Mouse (Mus musculus) midbrain, postnatal 0 days (tissue): ENCODE results near the gene Gng7. TPM values are rescaled to one million over a fixed set of nuclear protein-coding genes. Genes with fewer than 3 reads are reported as not detected.

ENCODE experiments used
- ATAC-seq: fragments of 200-750 bp; cut with Nextera tagmentation; 2 replicates; pipeline ENCODE4 v1.8.0; 2017; ENCODE audit warnings: moderate number of reproducible peaks, mild to moderate bottlenecking, moderate TSS enrichment, moderate library complexity; ENCODE audit not compliant: low FRiP score
- DNase-seq: peaks from one replicate; pipeline ENCODE4 v3.0.0-alpha.2; 2015; ENCODE audit warnings: low spot score
- H3K27ac ChIP-seq: fragments of 300-500 bp; sonication (generic); 2 replicates; pipeline ENCODE4 v1.5.1; 2014; ENCODE audit warnings: low read depth, mild to moderate bottlenecking, low read length, mixed read lengths
- H3K27me3 ChIP-seq: fragments of 300-500 bp; sonication (generic); 2 replicates; pipeline ENCODE4 v1.6.1; 2014; ENCODE audit warnings: low read length, control low read depth, mixed read lengths; ENCODE audit not compliant: insufficient read depth
- H3K36me3 ChIP-seq: fragments of 300-500 bp; sonication (generic); 2 replicates; pipeline ENCODE4 v1.6.1; 2014; ENCODE audit warnings: low read length, control low read depth, mixed read lengths; ENCODE audit not compliant: insufficient read depth
- H3K4me1 ChIP-seq: fragments of 300-500 bp; sonication (generic); 2 replicates; pipeline ENCODE4 v1.6.1; 2014; ENCODE audit warnings: mild to moderate bottlenecking, control low read depth, antibody characterized with exemption, low read length, mixed read lengths; ENCODE audit not compliant: insufficient read depth
- H3K4me2 ChIP-seq: fragments of 300-500 bp; sonication (generic); 2 replicates; pipeline ENCODE4 v1.6.1; 2014; ENCODE audit warnings: low read depth, mild to moderate bottlenecking, low read length, mixed read lengths; ENCODE audit not compliant: poor library complexity, severe bottlenecking
- H3K4me3 ChIP-seq: fragments of 300-500 bp; sonication (generic); 2 replicates; pipeline ENCODE4 v1.5.1; 2014; ENCODE audit warnings: low read depth, mild to moderate bottlenecking, low read length, moderate library complexity
- H3K9ac ChIP-seq: fragments of 300-500 bp; sonication (generic); replicated peaks from 2 replicates; pipeline ENCODE4 v1.6.1; 2014; ENCODE audit warnings: mild to moderate bottlenecking, low read length, moderate library complexity, mixed read lengths; ENCODE audit not compliant: poor library complexity, severe bottlenecking
- H3K9me3 ChIP-seq: fragments of 300-500 bp; sonication (generic); 2 replicates; pipeline ENCODE4 v1.6.1; 2016; ENCODE audit warnings: low read length, control low read depth
- CTCF ChIP-seq: IDR thresholded peaks from 2 replicates; pipeline ENCODE4 v1.5.1; 2016; ENCODE audit warnings: antibody characterized with exemption, mild to moderate bottlenecking
- whole genome bisulfite sequencing: fragments of 180-500 bp; shearing (Covaris S2); extraction: QIAGEN DNeasy Blood & Tissue Kit; methylation state at CpG from one replicate; pipeline ENCODE4 v1.1.7; 2014; 5-methylcytosine and 5-hydroxymethylcytosine counted together
- polyA plus RNA-seq: library from polyadenylated mRNA; unstranded; fragments of >200 nt; fragmentation: Nextera tagmentation; extraction: Ambion mirVana; gene quantifications from 2 replicates; pipeline ENCODE4 v1.2.1, GENCODE M21; 2015
- total RNA-seq: library from RNA; depleted of rRNA; stranded (reverse); fragments of >200 nt; gene quantifications from 2 replicates; pipeline ENCODE4 v1.2.3, GENCODE M21; 2014

The Gng7 gene
- total and polyA plus RNA-seq, 2 experiments from 2014 or later, result 29.5 to 40.7 TPM

GRCm38 (mm10) chr10:80957791-80958190 is 57.0 kb downstream of the Gng7 start:
- ATAC-seq (no peak), DNase-seq (no peak)
- H3K4me1 ChIP-seq, result no peaks in the 10 kb centered on the region
- no peak overlapping the region for H3K9ac ChIP-seq
- no peak overlapping the region for H3K27ac ChIP-seq
- no peak overlapping the region for H3K4me3 ChIP-seq
- H3K36me3 ChIP-seq, result no peaks in the 10 kb centered on the region
- no peaks in the 10 kb centered on the region for H3K9me3 ChIP-seq
- WGBS, result 71% methylated on average over 4 of the region's 4 CpGs
- H3K4me2 ChIP-seq, result no peak overlapping the region
- H3K27me3 ChIP-seq, result no peaks in the 10 kb centered on the region
- TF ChIP-seq CTCF, result no peak

GRCm38 (mm10) chr10:80956901-80957300 is 57.8 kb downstream of the Gng7 start:
- Histone ChIP-seq H3K4me3 (no peak overlapping the region), H3K4me1 (no peaks in the 10 kb centered on the region), H3K36me3 (no peaks in the 10 kb centered on the region), H3K4me2 (no peak overlapping the region), H3K27me3 (no peaks in the 10 kb centered on the region), H3K27ac (no peak overlapping the region), H3K9me3 (no peaks in the 10 kb centered on the region), H3K9ac (no peak overlapping the region)
- TF ChIP-seq CTCF, result no peak
- DNase-seq, result no peak
- WGBS, result 86% methylated on average over 6 of the region's 6 CpGs
- no peak for ATAC-seq

DNA sequence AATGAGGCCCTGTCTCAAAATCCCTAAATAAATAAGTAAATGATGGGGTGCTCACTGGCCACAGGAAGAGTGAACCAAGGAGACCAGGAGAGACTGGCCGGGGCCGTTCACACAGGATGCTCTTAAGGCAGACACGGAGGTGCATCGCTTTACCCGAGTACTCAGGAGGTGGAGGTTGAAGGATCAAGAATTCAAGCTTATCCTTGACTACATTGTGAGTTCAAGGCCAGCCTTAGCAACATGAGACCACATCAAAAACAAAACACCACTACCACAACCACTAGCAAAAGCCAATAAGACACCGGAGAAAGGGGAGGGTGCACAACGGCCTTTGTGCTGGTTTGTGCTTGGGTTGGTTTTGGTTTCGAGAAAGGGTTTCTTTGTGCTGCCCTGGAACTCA is 58.4 kb downstream of the Gng7 start:
- WGBS, result 96% methylated on average over 8 of the region's 8 CpGs
- Histone ChIP-seq H3K27ac (no peak overlapping the region), H3K4me3 (no peak overlapping the region), H3K9ac (no peak overlapping the region), H3K27me3 (no peaks in the 10 kb centered on the region), H3K4me1 (no peaks in the 10 kb centered on the region), H3K36me3 (no peaks in the 10 kb centered on the region), H3K9me3 (no peaks in the 10 kb centered on the region), H3K4me2 (no peak overlapping the region)
- TF ChIP-seq CTCF, result no peak
- ATAC-seq (no peak), DNase-seq (no peak)

GRCm38 (mm10) chr10:80955536-80955935 is 59.2 kb downstream of the Gng7 start:
- Histone ChIP-seq H3K9ac (no peak overlapping the region), H3K4me3 (no peak overlapping the region), H3K27ac (no peak overlapping the region), H3K36me3 (no peaks in the 10 kb centered on the region), H3K4me2 (no peak overlapping the region), H3K27me3 (no peaks in the 10 kb centered on the region), H3K4me1 (no peaks in the 10 kb centered on the region), H3K9me3 (no peaks in the 10 kb centered on the region)
- DNase-seq (peak; percentile 76), ATAC-seq (no peak)
- WGBS, result 26% methylated on average over 9 of the region's 9 CpGs
- peak; percentile 84 for TF ChIP-seq CTCF

GRCm38 (mm10) chr10:80954843-80955242 is 59.9 kb downstream of the Gng7 start:
- no peak for ATAC-seq
- 57% methylated on average over 6 of the region's 6 CpGs for WGBS

DNA sequence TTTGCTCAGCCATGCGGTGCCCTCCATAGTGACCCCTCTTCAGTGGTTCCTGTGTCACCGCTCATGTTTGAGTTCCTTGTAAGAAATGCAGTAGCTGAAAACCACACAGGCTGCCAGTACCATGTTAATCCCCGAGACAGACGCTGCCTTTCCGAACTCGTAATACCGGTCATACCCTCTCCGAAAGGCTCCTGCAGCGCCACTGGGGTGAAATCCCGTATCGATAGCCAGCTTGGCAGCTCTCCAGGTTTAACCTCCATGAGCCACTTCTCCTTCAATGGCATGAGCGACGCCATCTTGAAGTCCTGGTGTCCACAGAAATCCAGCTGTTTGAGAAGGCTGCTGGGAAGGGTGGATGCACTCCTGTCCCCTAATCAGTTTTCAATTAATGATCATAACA is 60.3 kb downstream of the Gng7 start:
- H3K4me2 ChIP-seq, result no peak overlapping the region
- H3K27me3 ChIP-seq, result no peaks in the 10 kb centered on the region
- no peak for TF ChIP-seq CTCF
- no peaks in the 10 kb centered on the region for H3K4me1 ChIP-seq
- no peak overlapping the region for H3K27ac ChIP-seq
- no peaks in the 10 kb centered on the region for H3K36me3 ChIP-seq
- H3K9ac ChIP-seq, result no peak overlapping the region
- H3K9me3 ChIP-seq, result no peaks in the 10 kb centered on the region
- H3K4me3 ChIP-seq, result no peak overlapping the region
- WGBS, result 66% methylated on average over 13 of the region's 13 CpGs
- no peak for DNase-seq
- no peak for ATAC-seq

More at GRCm38 (mm10) chr10:80954843-80955242, 59.9 kb downstream of the Gng7 start:
- no peak for DNase-seq
- no peak overlapping the region for H3K27ac ChIP-seq
- no peaks in the 10 kb centered on the region for H3K9me3 ChIP-seq
- TF ChIP-seq CTCF, result no peak
- H3K36me3 ChIP-seq, result no peaks in the 10 kb centered on the region
- no peak overlapping the region for H3K4me2 ChIP-seq
- H3K27me3 ChIP-seq, result no peaks in the 10 kb centered on the region
- H3K4me3 ChIP-seq, result no peak overlapping the region
- no peaks in the 10 kb centered on the region for H3K4me1 ChIP-seq
- H3K9ac ChIP-seq, result no peak overlapping the region

DNA sequence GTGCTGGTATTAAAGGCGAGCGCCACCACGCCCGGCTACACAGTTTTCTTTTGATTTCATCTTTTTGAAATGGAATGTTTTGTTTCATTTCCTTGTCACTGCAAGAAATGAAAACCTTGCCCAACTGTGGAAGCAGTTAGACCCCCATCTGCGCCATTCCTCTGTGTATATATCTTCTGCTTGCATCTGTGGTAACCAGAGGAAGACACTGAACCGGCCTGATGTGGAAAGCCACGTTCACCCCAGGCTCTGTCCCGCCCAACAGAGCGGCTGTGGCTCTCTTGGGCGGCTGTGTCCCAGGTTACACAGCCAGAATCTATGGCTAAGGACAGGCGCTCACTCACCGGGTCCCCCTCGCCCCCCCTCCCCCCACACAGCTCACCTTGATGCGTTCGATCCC is 62.3 kb downstream of the Gng7 start:
- no peaks in the 10 kb centered on the region for H3K27me3 ChIP-seq
- H3K4me2 ChIP-seq, result no peak overlapping the region
- no peak overlapping the region for H3K4me3 ChIP-seq
- WGBS, result 77% methylated on average over 15 of the region's 15 CpGs
- TF ChIP-seq CTCF, result no peak
- H3K36me3 ChIP-seq, result no peaks in the 10 kb centered on the region
- H3K9ac ChIP-seq, result no peak overlapping the region
- H3K9me3 ChIP-seq, result no peaks in the 10 kb centered on the region
- no peak overlapping the region for H3K27ac ChIP-seq
- no peak for ATAC-seq
- no peak for DNase-seq
- no peaks in the 10 kb centered on the region for H3K4me1 ChIP-seq
